Mouse (Mus musculus): ENCODE data around the gene Dlg2.

Gene Dlg2

DNA sequence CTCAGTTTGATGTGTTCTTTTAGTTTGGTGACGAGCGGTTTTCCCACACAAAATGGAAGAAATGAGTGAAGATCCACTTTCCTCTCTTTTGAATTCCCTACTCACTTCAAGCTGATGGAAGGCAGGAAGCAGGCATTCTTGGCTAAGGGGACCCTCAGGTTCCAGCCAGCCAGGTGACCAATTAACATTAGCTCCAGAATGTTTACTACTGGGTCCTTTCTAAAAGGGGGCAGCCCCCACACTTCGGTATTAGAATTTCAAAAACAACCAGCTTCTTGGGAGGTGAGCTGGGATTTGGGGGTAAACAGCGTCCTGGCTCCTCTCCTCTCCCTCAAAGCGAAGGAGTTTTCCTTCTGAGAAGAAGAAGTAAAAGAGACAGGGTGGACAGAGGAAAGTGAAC, 1703.6 kb downstream of the Dlg2 start:
- DNase-seq (ENCODE audit: low read depth, low spot score): no peak

DNA sequence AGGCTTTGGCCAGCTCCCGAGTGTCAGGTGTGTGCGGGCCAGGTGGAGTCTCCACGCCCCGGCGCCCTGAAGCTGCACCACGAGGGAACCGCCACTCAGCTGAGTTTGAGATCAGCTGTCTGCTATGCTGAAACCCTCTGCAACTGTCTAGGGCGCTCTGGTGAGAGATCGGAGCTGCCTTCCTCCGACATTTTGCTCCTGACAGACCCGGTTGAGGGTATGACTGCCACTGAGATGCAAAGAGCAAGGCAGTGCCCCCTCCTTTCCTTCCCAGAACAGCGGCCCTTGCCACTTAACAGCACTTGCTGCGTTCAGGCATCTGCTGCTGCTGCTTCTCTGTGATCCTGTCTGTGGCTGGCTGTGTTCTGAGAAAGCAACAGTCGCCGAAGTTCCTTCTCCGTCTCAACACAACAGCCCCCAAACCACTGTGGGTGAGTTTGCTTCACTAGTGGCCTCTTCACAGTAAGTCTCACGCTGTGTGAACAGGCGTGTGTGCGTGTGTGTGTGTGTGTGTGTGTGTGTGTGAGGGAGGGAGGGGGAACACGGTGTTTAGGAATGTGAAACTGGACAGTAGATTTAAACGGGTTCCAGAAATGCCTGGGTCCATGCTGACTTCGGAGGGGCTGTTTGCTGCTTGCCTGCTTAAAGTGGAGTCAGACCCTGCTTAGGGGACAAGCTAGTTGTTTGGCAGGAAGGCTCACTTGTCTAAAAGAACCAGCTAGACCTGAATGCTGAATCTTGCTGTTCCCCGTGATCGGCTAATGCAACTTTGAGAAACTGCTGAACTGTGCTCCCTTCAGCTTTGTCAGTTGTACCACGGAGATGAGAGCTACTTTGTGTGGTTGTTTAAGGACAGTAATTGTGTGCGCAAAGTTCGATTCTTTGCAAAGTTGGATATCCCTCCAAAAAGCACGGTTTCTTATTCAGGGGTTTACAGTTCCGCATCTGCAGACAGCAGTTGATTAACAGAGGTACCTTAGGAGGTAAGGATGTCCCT, 1704.4 kb downstream of the Dlg2 start:
- no peak for DNase-seq (ENCODE audit: low read depth, low spot score)

DNA sequence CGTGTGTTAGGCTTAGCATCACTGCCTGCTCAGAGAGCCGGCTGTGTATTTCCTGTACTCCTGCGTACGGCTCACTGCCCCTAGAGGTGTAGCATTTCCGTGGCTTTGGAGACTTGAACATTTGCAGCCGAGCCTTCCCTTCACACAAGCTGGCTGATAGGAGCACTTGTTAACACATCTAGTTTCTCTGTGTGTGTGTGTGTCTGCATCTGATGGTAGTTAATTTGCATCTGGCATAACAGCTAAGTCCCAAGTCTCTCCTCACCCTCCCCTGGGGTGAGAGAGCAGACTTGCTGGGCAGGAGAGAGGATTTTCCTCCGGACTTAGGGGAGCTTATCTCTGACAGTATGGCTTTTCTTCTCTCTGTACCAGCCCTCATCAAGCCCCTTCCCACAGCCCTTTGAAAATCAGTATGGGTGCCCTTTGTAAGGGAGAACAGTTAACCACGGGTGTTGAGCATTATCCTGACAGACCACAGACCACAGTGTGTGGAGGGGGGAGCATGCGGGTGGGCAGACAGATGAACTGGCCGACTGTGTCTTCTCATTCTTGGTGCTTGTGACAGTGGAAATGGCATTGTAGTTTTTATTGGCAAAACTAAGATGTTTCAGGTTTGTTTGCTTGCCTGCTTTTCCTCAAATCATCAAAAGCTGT, 1705.6 kb downstream of the Dlg2 start:
- DNase-seq (ENCODE audit: low read depth, low spot score): no peak

DNA sequence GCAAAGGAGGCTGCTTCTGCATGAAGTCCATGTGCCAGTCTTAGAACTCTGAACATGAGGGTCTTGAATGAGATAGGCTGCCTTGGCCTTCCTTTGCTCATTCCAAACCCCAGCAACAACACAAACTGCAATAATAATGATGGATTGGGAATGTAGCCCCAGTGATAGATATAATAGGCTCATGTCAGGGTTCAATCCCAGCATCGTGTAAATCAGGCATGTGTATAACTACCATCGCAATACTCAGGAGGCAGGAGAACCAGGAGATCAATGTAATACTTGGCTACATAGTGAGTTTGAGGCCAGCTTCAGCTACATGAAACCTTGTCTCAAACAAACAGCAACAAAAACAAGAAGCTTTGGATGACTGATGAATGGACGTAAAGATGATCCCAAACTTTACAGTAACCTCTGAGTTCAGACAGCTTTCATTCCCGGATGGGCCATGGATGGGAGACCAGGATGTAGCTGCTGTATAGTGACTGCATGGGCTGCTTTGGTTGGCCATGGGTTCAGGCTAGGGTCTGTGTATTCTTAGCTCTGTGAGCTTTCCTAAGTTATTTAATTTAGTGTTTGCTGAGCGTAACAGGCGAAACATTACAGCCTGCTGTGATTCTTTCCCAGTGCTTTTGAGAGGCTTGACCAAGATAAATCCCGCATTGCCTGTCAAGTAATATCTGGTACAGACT, 1708.0 kb downstream of the Dlg2 start:
- no peak for DNase-seq (ENCODE audit: low read depth, low spot score)

DNA sequence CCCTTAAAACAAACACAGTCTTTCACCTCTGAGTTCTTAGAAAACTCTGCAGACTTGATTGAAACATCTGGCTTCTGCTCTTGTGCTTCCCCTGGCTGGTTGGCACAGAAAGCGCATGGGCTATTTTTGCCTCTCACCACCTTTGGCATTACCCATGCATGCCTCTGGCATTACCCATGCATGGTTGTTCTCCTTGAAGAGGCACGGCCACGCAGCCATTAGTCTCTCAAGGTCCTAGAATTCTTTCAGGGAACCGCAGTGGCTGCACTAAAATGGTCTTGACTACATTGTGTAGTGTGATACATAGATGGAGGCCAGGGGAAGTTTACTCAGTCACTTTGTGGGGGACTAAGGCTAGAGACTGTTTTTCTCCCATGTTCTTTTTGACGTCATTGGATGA, 1709.9 kb downstream of the Dlg2 start:
- DNase-seq (ENCODE audit: low read depth, low spot score): no peak

DNA sequence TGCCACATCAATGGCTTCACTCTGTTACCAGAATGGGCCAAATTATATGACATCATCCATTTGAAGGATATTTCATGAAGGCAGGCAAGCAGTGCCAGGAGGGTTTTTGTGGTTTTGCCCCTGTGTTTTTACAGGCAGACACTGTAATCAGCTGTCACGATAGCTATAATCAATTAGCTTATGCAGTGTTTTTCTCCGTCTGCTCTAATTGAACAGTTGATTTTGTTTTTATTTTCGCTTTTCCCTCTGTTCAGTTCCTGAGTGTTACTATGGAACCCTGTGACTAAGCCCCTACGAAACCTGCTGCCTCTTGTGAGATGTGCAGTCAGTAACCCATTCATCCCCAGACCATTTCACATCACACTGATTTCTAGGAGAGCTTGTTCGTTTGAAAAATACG, 1712.7 kb downstream of the Dlg2 start:
- no peak for DNase-seq (ENCODE audit: low read depth, low spot score)

DNA sequence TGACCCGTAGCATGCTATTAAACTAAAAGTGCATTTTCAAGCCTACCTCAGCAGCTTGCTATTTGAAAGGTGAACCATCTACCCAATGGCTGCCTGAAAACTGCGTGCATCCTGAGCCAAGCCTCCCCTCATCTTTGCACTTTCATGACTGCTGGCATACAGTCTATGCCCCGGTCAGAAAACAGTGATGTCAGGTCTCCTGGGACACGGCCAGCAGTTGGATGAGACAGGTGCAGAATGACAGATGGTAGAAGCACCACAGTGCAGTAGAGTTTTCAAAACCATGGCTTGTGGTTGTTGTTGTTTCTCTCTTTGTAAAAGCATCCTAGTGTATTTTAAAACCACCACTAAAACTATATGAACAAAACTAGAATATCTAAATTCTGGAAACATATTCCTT, 1719.5 kb downstream of the Dlg2 start:
- no peak for DNase-seq (ENCODE audit: low read depth, low spot score)

DNA sequence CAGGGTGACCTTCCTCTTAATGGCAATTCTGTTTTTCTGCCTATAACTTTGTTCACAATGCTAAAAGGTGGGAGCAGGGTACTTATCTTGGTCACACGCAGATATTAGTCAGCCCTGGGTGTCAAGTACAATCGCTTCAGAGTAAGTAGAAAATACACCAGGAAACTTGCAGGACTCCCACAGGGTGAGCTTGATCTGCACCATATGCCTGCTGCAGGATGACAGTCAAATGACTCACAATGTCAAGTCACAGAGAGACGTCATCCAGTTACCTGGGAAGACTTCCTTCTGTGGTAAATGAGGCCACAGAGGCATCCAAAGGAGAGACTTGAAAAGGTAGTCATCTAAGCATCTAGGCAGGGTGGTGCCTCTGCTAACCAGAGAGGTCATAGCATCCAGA, 1721.1 kb downstream of the Dlg2 start:
- no peak for DNase-seq (ENCODE audit: low read depth, low spot score)

DNA sequence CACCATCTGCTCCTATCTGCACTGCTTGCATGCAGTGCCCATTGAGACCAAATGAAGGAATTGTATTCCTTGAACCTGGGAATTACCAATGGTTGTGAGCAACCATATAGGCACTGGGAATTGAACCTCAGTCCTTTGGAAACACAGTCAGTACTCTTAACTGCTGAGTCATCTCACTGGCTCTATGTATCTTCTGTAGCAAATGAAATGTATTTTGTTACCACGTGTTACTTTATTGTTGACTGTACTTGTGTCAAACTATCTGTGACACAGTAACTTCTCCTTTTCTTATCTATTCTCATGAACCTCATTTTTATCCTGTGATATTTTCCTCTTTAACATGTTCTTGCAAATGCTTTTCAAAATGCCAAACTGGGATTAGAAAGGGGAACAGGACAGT, 1722.7 kb downstream of the Dlg2 start:
- DNase-seq (ENCODE audit: low read depth, low spot score): no peak

DNA sequence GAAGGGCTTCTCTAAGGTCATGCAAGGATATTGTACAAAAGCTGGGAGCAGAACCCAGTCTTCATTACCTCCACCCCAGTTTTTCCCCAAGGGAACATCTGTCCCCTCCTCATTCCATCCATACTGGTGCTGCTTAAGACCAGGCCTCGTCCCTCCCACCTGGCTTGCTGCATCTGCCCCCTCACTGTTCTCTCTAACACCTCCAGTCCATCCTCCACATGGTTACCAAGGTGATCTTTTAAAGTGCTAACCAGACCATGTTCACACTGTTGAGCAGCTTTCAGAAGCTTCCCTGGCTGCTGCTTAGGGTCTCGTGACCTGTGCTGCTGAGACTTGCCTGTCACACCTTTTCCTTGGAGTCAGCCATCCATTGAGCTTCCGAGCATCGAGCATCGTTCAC, 1734.2 kb downstream of the Dlg2 start:
- DNase-seq (ENCODE audit: low read depth, low spot score): no peak

DNA sequence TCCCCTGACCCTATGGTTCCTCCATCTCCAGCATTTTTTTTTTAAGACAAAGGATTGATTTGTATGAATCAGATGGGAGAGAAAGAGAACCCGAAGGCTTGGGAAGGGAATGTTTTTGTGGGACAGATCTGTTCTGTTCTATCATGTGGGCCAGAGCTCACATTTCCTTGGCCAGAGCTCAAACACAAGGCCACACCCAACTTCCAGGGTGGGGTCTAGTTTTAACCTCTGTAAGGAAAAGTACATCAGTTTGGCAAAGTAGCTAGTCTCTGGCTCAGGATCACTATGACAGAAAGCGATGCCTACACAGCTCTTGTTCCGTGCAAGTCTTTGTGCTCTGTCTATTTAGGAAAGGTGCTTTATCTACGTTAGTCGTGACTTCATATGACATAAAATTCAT, 1737.3 kb downstream of the Dlg2 start:
- no peak for DNase-seq (ENCODE audit: low read depth, low spot score)

DNA sequence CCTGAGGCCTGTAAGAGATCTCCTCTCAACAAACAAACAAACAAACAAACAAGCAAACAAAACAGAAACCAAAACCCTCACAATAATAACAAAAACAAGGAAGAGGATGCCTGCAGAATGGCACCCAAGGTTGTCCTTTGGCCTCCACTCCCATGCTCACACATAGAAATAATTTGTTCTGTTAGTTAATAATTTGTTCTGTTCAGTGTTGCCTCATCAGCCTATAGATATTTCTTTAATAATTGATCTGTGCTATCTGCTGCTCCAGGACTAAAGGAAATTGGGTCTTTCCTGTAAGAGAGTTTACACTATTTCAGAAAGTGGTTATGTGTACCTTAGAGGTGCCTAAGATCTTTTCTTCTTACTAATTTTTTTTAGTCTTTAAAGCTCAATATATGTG, 1741.7 kb downstream of the Dlg2 start:
- DNase-seq (ENCODE audit: low read depth, low spot score): no peak

DNA sequence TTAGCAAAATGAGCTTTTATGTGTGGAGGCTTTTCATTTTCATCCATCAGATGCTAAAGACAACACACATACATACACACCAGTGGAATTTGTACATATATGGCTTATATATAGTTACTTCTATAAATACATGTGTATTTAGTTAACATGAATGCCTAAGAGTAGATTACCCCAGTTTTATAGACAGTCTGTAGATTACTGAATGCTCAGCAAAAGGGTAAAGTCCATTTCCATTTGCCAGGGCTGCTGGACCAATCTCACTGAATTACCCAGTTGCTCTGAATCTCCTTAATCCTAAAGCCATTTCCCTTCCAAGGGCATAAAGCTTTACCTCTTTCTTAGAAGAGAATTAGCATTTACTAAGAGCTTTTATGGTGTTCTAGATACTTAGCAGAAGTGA, 1744.1 kb downstream of the Dlg2 start:
- DNase-seq (ENCODE audit: low read depth, low spot score): no peak

DNA sequence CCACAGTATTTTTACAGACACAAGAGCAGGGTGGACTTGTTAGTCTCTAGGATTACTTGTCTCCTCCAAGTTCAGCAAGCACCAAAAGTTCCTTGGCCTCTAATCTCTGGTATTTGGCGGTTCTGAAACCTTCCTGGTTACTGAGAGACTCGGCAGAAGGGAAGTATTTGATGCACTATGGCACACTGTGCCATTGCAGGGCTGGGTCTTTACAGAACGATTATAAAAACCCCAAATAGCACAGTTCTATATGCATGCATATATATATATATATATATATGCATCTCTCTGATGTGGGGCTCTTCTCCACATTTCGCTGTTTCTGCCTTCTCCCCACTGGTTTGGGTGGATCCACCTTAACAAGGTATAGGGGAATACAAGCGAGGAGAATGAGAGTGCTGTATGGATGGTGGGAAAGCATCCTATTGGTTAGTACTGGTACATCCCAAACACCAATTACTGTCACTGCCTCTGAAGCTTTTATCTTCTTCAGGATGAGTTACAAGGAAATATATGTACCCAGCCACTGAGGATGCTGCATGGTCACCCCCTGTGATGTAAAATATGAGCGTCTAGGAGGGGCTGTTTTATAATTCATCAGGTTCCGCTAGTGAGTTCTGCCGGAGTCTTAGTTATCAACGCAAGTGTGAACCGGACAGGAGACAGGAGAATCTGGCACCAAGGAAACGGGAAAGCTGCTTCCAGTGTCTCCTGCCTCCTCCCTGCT, 1758.2 kb downstream of the Dlg2 start:
- DNase-seq (ENCODE audit: low read depth, low spot score): no peak

DNA sequence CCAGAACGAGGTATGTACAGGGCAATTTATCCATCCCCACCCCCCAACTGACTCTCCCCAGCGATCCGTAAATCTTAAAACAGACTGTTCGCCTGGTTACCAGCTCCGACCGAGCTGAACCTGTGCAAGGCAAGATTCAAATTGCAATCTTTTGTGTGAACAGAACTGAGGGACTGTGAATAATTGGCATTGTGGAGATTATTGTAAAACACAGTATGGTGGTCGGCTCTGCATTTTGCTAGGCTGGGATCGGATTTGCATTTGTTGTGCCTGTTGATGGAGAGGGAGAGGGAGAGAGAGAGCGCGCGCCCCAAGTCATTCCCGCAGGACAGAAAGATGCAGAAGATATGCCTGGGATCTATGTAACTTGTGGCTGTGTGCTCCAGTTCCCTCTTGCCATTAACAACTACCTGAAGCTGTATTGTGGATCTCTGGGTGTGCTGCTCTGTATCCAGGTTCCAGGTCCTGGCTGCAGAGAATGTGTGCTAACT, 1759.1 kb downstream of the Dlg2 start:
- no peak for DNase-seq (ENCODE audit: low read depth, low spot score)

DNA sequence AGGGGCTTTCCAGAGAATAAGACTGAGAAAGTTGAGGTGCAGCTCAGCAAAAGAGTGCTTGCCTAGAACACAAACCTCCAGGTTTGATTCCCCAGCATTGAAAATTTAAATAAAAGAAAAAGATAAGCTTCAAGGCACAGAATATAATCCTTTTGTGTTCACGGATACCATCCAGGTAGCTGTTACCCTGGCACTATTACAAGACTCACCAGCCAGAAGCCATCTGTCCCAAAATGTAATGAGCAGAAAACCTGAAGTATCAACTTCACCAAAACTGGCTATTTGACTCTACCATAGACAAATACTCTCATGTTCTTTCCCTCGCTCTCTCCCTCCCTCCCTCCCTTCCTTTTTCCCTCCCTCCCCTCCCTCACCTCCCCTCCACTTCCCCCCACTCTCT, 1764.4 kb downstream of the Dlg2 start:
- no peak for DNase-seq (ENCODE audit: low read depth, low spot score)

DNA sequence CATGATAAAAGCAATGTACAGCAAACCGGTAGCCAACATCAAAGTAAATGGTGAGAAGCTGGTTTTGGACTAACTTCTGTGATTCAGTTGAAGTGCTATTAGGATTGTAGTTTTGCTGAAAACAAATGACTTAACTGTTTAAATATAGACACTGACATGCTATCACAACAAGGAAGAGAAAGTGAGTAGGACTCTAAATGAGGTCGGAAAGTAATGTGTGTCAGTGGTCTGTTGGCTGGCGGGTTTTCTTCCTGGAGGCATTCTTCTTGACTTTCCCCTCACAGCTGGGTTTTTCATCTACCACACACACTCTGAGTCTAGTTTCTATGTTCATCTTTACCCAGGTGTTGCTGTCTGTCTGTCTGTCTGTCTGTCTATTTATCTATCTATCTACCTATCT, 1771.1 kb downstream of the Dlg2 start:
- no peak for DNase-seq (ENCODE audit: low read depth, low spot score)

DNA sequence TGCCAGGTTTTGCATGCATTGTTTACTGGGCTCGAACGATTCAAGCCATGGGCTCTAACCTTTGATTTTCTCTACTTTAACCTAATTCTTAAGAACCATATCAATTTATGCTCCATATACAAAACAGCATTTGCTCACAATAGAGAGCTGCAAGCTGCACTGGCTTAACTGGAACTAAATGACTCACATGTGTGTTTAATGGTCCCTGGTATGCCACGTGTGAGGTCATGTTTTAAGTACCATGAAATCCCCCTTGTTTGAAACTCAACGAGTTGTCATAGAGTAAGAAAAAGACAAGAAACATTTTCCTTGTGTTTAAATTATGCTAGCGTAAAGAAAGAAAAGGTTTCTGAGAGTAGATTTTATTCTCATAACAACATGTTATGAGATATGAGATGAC, 1772.1 kb downstream of the Dlg2 start:
- no peak for DNase-seq (ENCODE audit: low read depth, low spot score)

DNA sequence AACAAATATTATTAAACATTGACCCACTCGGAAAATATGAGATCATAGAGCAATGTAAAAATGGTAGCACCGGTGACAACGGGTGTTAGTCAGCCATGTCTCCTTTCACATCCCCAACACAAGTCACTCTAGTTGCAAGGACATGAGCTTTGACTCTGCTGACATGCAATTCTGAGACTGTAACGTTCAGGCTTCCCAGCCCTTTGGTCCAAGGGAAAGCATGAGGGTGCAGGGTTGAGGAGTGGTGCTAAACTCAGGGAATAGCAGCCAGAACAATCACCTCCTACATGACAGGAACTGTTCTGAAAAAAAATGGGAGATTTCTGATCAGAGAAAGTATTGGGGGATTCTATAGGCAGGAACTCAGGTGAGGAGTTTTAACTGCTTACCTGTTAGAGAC, 1781.7 kb downstream of the Dlg2 start:
- DNase-seq (ENCODE audit: low read depth, low spot score): no peak

DNA sequence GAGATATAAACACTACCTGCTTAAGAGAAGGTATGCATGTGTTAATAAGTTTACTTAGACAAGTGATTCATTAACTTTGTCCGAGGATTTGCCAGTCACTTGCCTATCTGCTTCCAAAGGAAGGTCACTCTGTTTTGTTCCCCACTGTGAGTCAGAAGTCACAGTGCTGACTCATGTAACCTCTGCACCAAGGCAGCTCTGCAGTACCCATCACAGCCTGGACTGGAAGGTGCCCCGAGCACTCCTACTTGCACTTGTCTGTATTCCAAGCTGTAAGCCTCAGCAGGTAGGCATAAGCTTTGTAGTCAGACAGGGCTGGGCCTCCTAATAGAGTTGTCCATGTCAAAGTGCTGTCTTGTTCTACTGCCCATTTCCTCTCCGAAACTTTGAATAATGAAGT, 1782.2 kb downstream of the Dlg2 start:
- DNase-seq (ENCODE audit: low read depth, low spot score): no peak

DNA sequence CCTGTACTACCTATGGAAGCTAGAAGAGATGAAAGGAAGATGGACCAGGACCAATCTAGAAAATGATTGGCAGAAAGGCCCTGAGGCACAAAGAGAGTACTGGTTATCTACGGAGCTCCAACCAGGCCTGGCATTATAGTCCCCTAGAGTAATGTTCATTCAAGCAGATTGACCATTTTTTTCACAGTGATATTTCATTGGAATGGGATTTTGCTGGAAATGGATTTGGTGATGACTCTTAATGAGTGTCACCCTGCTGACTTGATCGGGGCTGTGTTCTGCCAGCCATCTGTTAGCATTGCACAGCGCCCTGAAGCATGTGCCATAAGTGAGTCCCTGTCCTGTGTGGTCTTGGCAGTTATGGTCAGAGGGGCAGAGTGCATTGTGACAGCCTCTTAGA, 1787.9 kb downstream of the Dlg2 start:
- DNase-seq (ENCODE audit: low read depth, low spot score): no peak

DNA sequence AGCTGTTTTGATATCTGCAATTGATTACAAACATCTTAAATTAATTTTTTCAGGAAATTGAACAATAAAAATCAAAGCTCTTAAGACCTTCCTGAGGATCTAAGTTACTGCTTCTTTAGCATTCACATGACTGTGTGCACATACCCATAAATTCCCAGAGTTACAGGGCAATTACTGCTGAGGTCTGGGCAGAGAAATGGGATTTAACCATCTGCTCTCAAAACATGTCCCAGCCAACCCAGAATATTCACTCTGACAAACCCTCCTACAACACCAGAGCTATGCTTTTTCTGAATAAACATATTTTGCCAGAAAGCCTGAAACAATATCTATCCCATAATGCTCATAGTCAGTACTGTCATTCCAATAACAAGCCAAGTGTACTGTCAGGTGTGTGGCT, 1788.5 kb downstream of the Dlg2 start:
- DNase-seq (ENCODE audit: low read depth, low spot score): no peak
